Mouse (Mus musculus) heart, postnatal 0 days (tissue): ENCODE measurements around the gene Lck.

Source experiments
- CTCF ChIP-seq: IDR thresholded peaks from 2 replicates; pipeline ENCODE4 v1.5.1; 2016; ENCODE audit warnings: antibody characterized with exemption, control low read depth, low read depth
- EP300 ChIP-seq: IDR thresholded peaks from 2 replicates; pipeline ENCODE4 v1.6.1; 2016; ENCODE audit warnings: antibody characterized with exemption, low read depth

GRCm38 (mm10) chr4:129616631-129617030 lies 43.2 kb upstream of the Lck start:
- TF ChIP-seq CTCF (no peak), EP300 (no peak)
